Mouse (Mus musculus) CH12.LX (cell line): ENCODE results near the gene Eef2k. TPM values are rescaled to one million over a fixed set of nuclear protein-coding genes. Genes with fewer than 3 reads are reported as not detected.

Experiments used
- DNase-seq: peaks from one replicate; pipeline ENCODE4 v3.0.0-alpha.2; 2013; ENCODE audit errors: extremely low read depth
- H3K27ac ChIP-seq: 2 replicates; pipeline ENCODE4 v1.5.1; 2012; ENCODE audit warnings: low read depth, mild to moderate bottlenecking, control low read depth, moderate library complexity; ENCODE audit not compliant: insufficient read depth
- H3K27me3 ChIP-seq: replicated peaks from 2 replicates; pipeline ENCODE3; 2012; ENCODE audit warnings: inconsistent platforms
- H3K36me3 ChIP-seq, 2 experiments: replicated peaks in 1 of 2; 2 replicates each; pipeline versions ENCODE3 to v1.6.1; 2012; ENCODE audit warnings: inconsistent platforms in 1 of 2, low read length in 1 of 2, mild to moderate bottlenecking in 1 of 2, mixed read lengths in 1 of 2, moderate library complexity in 1 of 2; ENCODE audit not compliant: control insufficient read depth in 1 of 2, insufficient read depth in 1 of 2
- H3K4me1 ChIP-seq, 2 experiments: 2 replicates each; pipeline ENCODE4 v1.6.1; 2012; ENCODE audit warnings: inconsistent platforms in 1 of 2, moderate library complexity in 1 of 2; ENCODE audit not compliant: insufficient read depth in 2 of 2, control insufficient read depth in 1 of 2
- H3K4me2 ChIP-seq: 2 replicates; pipeline ENCODE4 v1.6.1; 2012; ENCODE audit warnings: low read depth, mild to moderate bottlenecking, control low read depth; ENCODE audit not compliant: poor library complexity, insufficient read depth, severe bottlenecking
- H3K4me3 ChIP-seq, 3 experiments: fragments of 150-350 bp in 1 of 3; sonication (generic) in 1 of 3; replicated peaks in 1 of 3; 2 replicates each; pipeline versions ENCODE3 to v1.5.1; 2011 to 2012; ENCODE audit warnings: low read depth in 2 of 3, low read length in 2 of 3, mild to moderate bottlenecking in 2 of 3, moderate library complexity in 2 of 3, control low read depth in 1 of 3, improper control_type of control experiment in 1 of 3, inconsistent platforms in 1 of 3, mixed read lengths in 1 of 3; ENCODE audit not compliant: poor library complexity in 1 of 3
- H3K79me2 ChIP-seq: replicated peaks from 2 replicates; pipeline ENCODE4 v1.6.1; 2012; ENCODE audit warnings: mild to moderate bottlenecking, moderate library complexity; ENCODE audit not compliant: control insufficient read depth, poor library complexity, insufficient read depth, severe bottlenecking; ENCODE audit errors: extremely low read depth
- H3K9ac ChIP-seq: 2 replicates; pipeline ENCODE4 v1.6.1; 2012; ENCODE audit warnings: low read depth, mild to moderate bottlenecking, control low read depth, moderate library complexity; ENCODE audit not compliant: insufficient read depth
- H3K9me3 ChIP-seq: replicated peaks from 2 replicates; pipeline ENCODE3; 2012; ENCODE audit warnings: low read length, inconsistent platforms, mixed read lengths
- CTCF ChIP-seq, 2 experiments: IDR thresholded peaks in 1 of 2; conservative IDR thresholded peaks in 1 of 2; 2 replicates each; pipeline ENCODE4 v1.5.1; 2011 to 2012; ENCODE audit warnings: low read depth in 2 of 2, low read length in 2 of 2, improper control_type of control experiment in 1 of 2, inconsistent platforms in 1 of 2, mild to moderate bottlenecking in 1 of 2, moderate library complexity in 1 of 2
- ELF1 ChIP-seq: IDR thresholded peaks from 2 replicates; pipeline ENCODE4 v1.6.1; 2014; ENCODE audit warnings: low read depth, mild to moderate bottlenecking, inconsistent platforms, low read length, improper control_type of control experiment
- ETS1 ChIP-seq: conservative IDR thresholded peaks from 2 replicates; pipeline ENCODE4 v1.6.1; 2012; ENCODE audit warnings: low read depth, mild to moderate bottlenecking, inconsistent platforms, low read length, improper control_type of control experiment, moderate library complexity
- GABPA ChIP-seq: IDR thresholded peaks from 2 replicates; pipeline ENCODE4 v1.6.1; 2012; ENCODE audit warnings: low read depth, low read length, improper control_type of control experiment, inconsistent platforms; ENCODE audit not compliant: insufficient replicate concordance
- HCFC1 ChIP-seq: IDR thresholded peaks from 2 replicates; pipeline ENCODE4 v1.6.1; 2012; ENCODE audit warnings: low read depth, mild to moderate bottlenecking, inconsistent platforms, low read length, improper control_type of control experiment
- JUN ChIP-seq: IDR thresholded peaks from 2 replicates; pipeline ENCODE4 v1.6.1; 2011; ENCODE audit warnings: low read depth, mild to moderate bottlenecking, low read length, improper control_type of control experiment, moderate library complexity; ENCODE audit not compliant: insufficient read depth
- JUND ChIP-seq: conservative IDR thresholded peaks from 2 replicates; pipeline ENCODE4 v1.6.1; 2011; ENCODE audit warnings: low read depth, low read length, improper control_type of control experiment
- KAT2A ChIP-seq: IDR thresholded peaks from 2 replicates; pipeline ENCODE4 v1.6.1; 2012; ENCODE audit warnings: low read length, improper control_type of control experiment, inconsistent platforms; ENCODE audit not compliant: insufficient replicate concordance
- MAFK ChIP-seq: IDR thresholded peaks from 2 replicates; pipeline ENCODE4 v1.6.1; 2011; ENCODE audit warnings: low read length, improper control_type of control experiment; ENCODE audit not compliant: insufficient replicate concordance
- MAX ChIP-seq: IDR thresholded peaks from 2 replicates; pipeline ENCODE4 v1.6.1; 2011; ENCODE audit warnings: low read length, improper control_type of control experiment
- MAZ ChIP-seq: IDR thresholded peaks from 2 replicates; pipeline ENCODE4 v1.6.1; 2012; ENCODE audit warnings: low read depth, mild to moderate bottlenecking, inconsistent platforms, low read length, improper control_type of control experiment, moderate library complexity
- MEF2A ChIP-seq: IDR thresholded peaks from 2 replicates; pipeline ENCODE4 v1.6.1; 2014; ENCODE audit warnings: low read depth, mild to moderate bottlenecking, inconsistent platforms, low read length, improper control_type of control experiment, borderline replicate concordance
- MXI1 ChIP-seq: IDR thresholded peaks from 2 replicates; pipeline ENCODE4 v1.6.1; 2011; ENCODE audit warnings: mild to moderate bottlenecking, low read depth, low read length, improper control_type of control experiment
- MYC ChIP-seq: IDR thresholded peaks from 2 replicates; pipeline ENCODE4 v1.6.1; 2011; ENCODE audit warnings: low read depth, mild to moderate bottlenecking, improper control_type of control experiment, low read length
- PAX5 ChIP-seq: IDR thresholded peaks from 2 replicates; pipeline ENCODE4 v1.6.1; 2012; ENCODE audit warnings: low read length, inconsistent platforms, mixed read lengths
- TBP ChIP-seq: conservative IDR thresholded peaks from 2 replicates; pipeline ENCODE4 v1.6.1; 2011; ENCODE audit warnings: low read depth, low read length, improper control_type of control experiment
- TCF12 ChIP-seq: IDR thresholded peaks from 2 replicates; pipeline ENCODE4 v1.6.1; 2014; ENCODE audit warnings: low read depth, mild to moderate bottlenecking, inconsistent platforms, low read length, improper control_type of control experiment
- UBTF ChIP-seq: IDR thresholded peaks from 2 replicates; pipeline ENCODE4 v1.6.1; 2012; ENCODE audit warnings: low read depth, mild to moderate bottlenecking, inconsistent platforms, low read length, improper control_type of control experiment, moderate library complexity
- USF2 ChIP-seq: conservative IDR thresholded peaks from 2 replicates; pipeline ENCODE4 v1.6.1; 2011; ENCODE audit warnings: low read depth, low read length, improper control_type of control experiment
- ZC3H11A ChIP-seq: IDR thresholded peaks from 2 replicates; pipeline ENCODE4 v1.6.1; 2012; ENCODE audit warnings: low read depth, mild to moderate bottlenecking, inconsistent platforms, low read length, improper control_type of control experiment
- ZKSCAN1 ChIP-seq: IDR thresholded peaks from 2 replicates; pipeline ENCODE4 v1.6.1; 2012; ENCODE audit warnings: low read depth, inconsistent platforms, low read length, improper control_type of control experiment, borderline replicate concordance
- ZNF384 ChIP-seq: IDR thresholded peaks from 2 replicates; pipeline ENCODE4 v1.6.1; 2012; ENCODE audit warnings: low read depth, low read length, improper control_type of control experiment, inconsistent platforms
- dilution Hi-C: fragments of 300-500 bp; cut with MboI; formaldehyde crosslinking; loops from 2 replicates; pipeline ENCODE4 v1.14.3; 2020; ENCODE audit warnings: low sequenced_read_pairs; ENCODE audit not compliant: extremely low pct_unique_long_range_greater_than_20kb, extremely low pct_ligation_motif_present
- in situ Hi-C: fragments of 300-500 bp; cut with MboI; formaldehyde crosslinking; loops from 3 replicates; pipeline ENCODE4 v1.14.3; 2019; ENCODE audit warnings: low sequenced_read_pairs, low pct_ligation_motif_present, low pct_unique_long_range_greater_than_20kb, mixed read lengths
- polyA plus RNA-seq: library from polyadenylated mRNA; unstranded; fragments of >175 nt; gene quantifications from 2 replicates; pipeline ENCODE4 v1.2.1, GENCODE M21; 2012; ENCODE audit warnings: low read depth; ENCODE audit not compliant: insufficient read length
- total RNA-seq, 2 experiments: library from RNA; depleted of rRNA; stranded (reverse); fragments of 300-350 nt in 1 of 2; fragments of >200 nt in 1 of 2; gene quantifications; 2 replicates each; pipeline ENCODE4 v1.2.3; 2012 to 2014

The Eef2k gene
- total and polyA plus RNA-seq, 3 experiments = 5.5 to 13.9 (median 13.7) TPM

DNA sequence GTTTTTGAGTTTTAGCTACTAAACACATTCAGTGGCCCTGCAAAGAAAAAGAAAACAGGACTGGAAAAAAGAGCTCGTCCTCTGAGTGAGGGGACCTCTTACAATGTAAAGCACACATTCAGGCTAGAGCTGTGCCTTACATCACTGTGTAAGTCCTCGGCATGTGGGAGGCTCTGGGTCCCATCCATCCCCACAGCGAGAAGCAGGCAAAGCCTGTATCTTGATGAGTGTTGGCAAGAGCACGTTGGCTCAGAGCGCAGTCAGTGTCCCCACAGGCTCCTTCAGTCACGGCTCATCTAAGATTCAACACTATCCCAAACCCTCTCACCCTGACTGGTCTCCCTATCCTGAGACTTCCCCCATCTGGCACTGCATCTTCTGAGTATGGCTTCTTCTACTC, 35.6 kb downstream of the Eef2k start:
- in situ Hi-C loops = no loop called here
- Histone ChIP-seq H3K4me3 (no peak overlapping the region), H3K27me3 (no peaks in the 10 kb centered on the region), H3K9ac (no peak overlapping the region), H3K27ac (no peak overlapping the region), H3K4me1 (peaks cover 3 to 39% of the 10 kb centered on the region in 2 experiments; a peak in 2 of 4 replicates), H3K79me2 (no peaks in the 10 kb centered on the region), H3K9me3 (no peaks in the 10 kb centered on the region), H3K4me2 (no peak overlapping the region), H3K36me3 (peaks cover 0 to 39% of the 10 kb centered on the region in 2 experiments)
- no peak for DNase-seq
- dilution Hi-C loops = no loop called here
- no peak for TF ChIP-seq TBP
- no peak for TF ChIP-seq MEF2A
- no peak for TF ChIP-seq JUND
- TF ChIP-seq JUN = no peak
- TF ChIP-seq ZKSCAN1 = no peak
- TF ChIP-seq ZC3H11A = no peak
- no peak for TF ChIP-seq MXI1
- no peak for TF ChIP-seq MYC
- no peak for TF ChIP-seq ETS1
- TF ChIP-seq MAX = no peak
- no peak for TF ChIP-seq TCF12
- TF ChIP-seq KAT2A = no peak

- Histone ChIP-seq H3K4me3 (no peak overlapping the region), H3K36me3 (peaks cover 0 to 46% of the 10 kb centered on the region in 2 experiments), H3K4me2 (no peak overlapping the region), H3K27me3 (no peaks in the 10 kb centered on the region), H3K9ac (no peak overlapping the region), H3K4me1 (peaks cover 3 to 44% of the 10 kb centered on the region in 2 experiments; a peak in 2 of 4 replicates), H3K79me2 (no peaks in the 10 kb centered on the region), H3K9me3 (peaks cover 7% of the 10 kb centered on the region), H3K27ac (no peak overlapping the region)
- DNase-seq = no peak
- in situ Hi-C loops = no loop called here
- dilution Hi-C loops = no loop called here
- TF ChIP-seq ZC3H11A (no peak), ZNF384 (no peak), MAZ (no peak), JUND (no peak), TCF12 (no peak), KAT2A (no peak), PAX5 (no peak), HCFC1 (no peak), MAX (no peak), ELF1 (no peak), USF2 (no peak), MXI1 (no peak), UBTF (no peak), GABPA (no peak), MAFK (no peak), CTCF (conservative IDR thresholded peaks at IDR 0.05 in 1 of 2, IDR thresholded peaks at IDR 0.05 in 1 of 2; ENCODE audit: low read depth in 2 of 2, low read length in 2 of 2) (no peak)
Observed at GRCm38 (mm10) chr7:120879972-120880371, 37.3 kb downstream of the Eef2k start.
